Mouse (Mus musculus) hindbrain, embryonic 14.5 days (tissue): ENCODE results near the gene Kcnh2. TPM values are rescaled to one million over a fixed set of nuclear protein-coding genes. Genes with fewer than 3 reads are reported as not detected.

ENCODE experiments used
- ATAC-seq: fragments of 200-750 bp; cut with Nextera tagmentation; 2 replicates; pipeline ENCODE4 v1.8.0; 2017; ENCODE audit warnings: moderate number of reproducible peaks, mild to moderate bottlenecking, moderate TSS enrichment, moderate library complexity; ENCODE audit not compliant: low FRiP score
- DNase-seq: peaks from one replicate; pipeline ENCODE4 v3.0.0-alpha.2; 2015; ENCODE audit warnings: low spot score
- H3K27ac ChIP-seq: fragments of 300-500 bp; sonication (generic); 2 replicates; pipeline ENCODE4 v1.5.1; 2014; ENCODE audit warnings: mild to moderate bottlenecking, moderate library complexity
- H3K27me3 ChIP-seq: fragments of 300-500 bp; sonication (generic); 2 replicates; pipeline ENCODE4 v1.6.1; 2014; ENCODE audit warnings: mild to moderate bottlenecking, low read length, mixed read lengths; ENCODE audit not compliant: control insufficient read depth, insufficient read depth
- H3K36me3 ChIP-seq: fragments of 300-500 bp; sonication (generic); replicated peaks from 2 replicates; pipeline ENCODE4 v1.6.1; 2014; ENCODE audit not compliant: control insufficient read depth, insufficient read depth
- H3K4me1 ChIP-seq: fragments of 300-500 bp; sonication (generic); replicated peaks from 2 replicates; pipeline ENCODE4 v1.6.1; 2014; ENCODE audit warnings: antibody characterized with exemption, low read length, mixed read lengths; ENCODE audit not compliant: control insufficient read depth, insufficient read depth
- H3K4me2 ChIP-seq: fragments of 300-500 bp; sonication (generic); replicated peaks from 2 replicates; pipeline ENCODE4 v1.6.1; 2014; ENCODE audit warnings: mild to moderate bottlenecking, moderate library complexity
- H3K4me3 ChIP-seq: fragments of 300-500 bp; sonication (generic); replicated peaks from 2 replicates; pipeline ENCODE4 v1.5.1; 2014; ENCODE audit warnings: mild to moderate bottlenecking, low read length
- H3K9ac ChIP-seq: fragments of 300-500 bp; sonication (generic); 2 replicates; pipeline ENCODE4 v1.6.1; 2014
- H3K9me3 ChIP-seq: fragments of 300-500 bp; sonication (generic); 2 replicates; pipeline ENCODE4 v1.6.1; 2016; ENCODE audit warnings: low read length; ENCODE audit not compliant: control insufficient read depth
- WGBS: fragments of 180-500 bp; shearing (Covaris S2); extraction: QIAGEN DNeasy Blood & Tissue Kit; methylation state at CpG from one replicate; pipeline ENCODE4 v1.1.7; 2014; 5-methylcytosine and 5-hydroxymethylcytosine counted together
- polyA plus RNA-seq: library from polyadenylated mRNA; unstranded; fragments of >200 nt; fragmentation: Nextera tagmentation; extraction: Ambion mirVana; gene quantifications from 2 replicates; pipeline ENCODE4 v1.2.1, GENCODE M21; 2014

Kcnh2 gene
- polyA plus RNA-seq, 1 experiment from 2014 or later = 15.1 TPM

- Histone ChIP-seq H3K4me3 (no peak overlapping the region), H3K4me2 (no peak overlapping the region), H3K27ac (no peak overlapping the region), H3K27me3 (peaks cover 27% of the 10 kb centered on the region), H3K9me3 (no peaks in the 10 kb centered on the region), H3K36me3 (no peaks in the 10 kb centered on the region), H3K9ac (no peak overlapping the region), H3K4me1 (peaks cover 9% of the 10 kb centered on the region)
- WGBS = 56% methylated on average over 6 of the region's 7 CpGs
- DNase-seq (no peak), ATAC-seq (no peak)
These were observed 37.7 kb upstream of the Kcnh2 start for GRCm38 (mm10) chr5:24389011-24389657.

GRCm38 (mm10) chr5:24388246-24388915, 37.0 kb upstream of the Kcnh2 start:
- no peak for ATAC-seq
- peaks cover 9% of the 10 kb centered on the region for H3K4me1 ChIP-seq
- no peak overlapping the region for H3K27ac ChIP-seq
- peak overlapping the region; percentile 56 for H3K9ac ChIP-seq
- 22% methylated on average over 26 of the region's 26 CpGs for WGBS
- peaks cover 27% of the 10 kb centered on the region for H3K27me3 ChIP-seq
- no peaks in the 10 kb centered on the region for H3K9me3 ChIP-seq
- H3K4me3 ChIP-seq = peak overlapping the region; percentile 41
- H3K36me3 ChIP-seq = no peaks in the 10 kb centered on the region
- peak overlapping the region; percentile 87 for H3K4me2 ChIP-seq
- no peak for DNase-seq

DNA sequence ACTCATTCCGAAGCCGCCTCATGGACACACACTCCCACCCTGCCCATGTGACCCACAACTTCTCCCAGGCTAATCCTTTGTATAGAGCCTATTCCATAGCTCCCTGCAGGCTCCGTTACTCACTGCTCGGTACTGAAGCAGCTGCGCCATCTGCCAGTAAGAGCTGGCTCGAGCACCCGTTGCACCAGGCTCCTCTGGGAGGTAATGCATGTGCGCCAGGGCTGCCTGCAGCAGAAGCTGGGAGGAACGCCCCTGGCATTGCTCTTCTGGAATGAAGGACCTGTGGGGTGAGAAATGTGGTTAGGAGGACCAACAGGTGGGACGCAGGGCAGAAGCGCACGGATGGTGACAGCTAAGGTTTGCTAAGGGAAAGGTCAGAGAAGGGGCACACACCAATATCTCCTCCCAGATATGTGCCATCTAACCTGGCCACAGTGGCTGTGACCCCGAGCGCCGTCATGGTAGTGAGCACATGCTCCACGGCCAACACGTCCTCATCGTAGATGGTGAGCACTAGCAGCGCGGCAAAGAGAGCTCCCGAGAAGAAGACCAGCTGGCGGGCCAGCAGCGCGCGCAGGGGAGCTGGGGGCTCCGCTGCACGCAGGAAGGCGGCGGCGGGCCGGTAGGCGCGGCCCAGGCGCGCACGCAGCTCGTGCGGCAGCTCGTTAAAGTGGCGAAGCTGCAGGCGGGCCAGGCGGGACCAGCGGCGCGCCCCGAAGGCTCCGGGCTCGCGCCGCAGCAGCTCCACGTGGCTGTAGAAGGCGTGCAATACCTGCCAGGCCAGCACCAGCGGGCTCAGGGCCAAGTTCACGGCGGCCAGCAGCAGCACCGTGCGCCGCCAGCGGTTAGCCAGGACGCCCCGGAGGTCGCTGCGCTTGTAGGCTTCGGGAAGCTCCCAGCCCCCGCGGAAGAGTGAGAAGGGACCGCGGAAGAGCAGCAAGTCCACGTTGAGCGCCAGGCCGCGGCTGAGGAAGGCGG, 36.1 kb upstream of the Kcnh2 start:
- Histone ChIP-seq H3K9ac (peak overlapping the region; percentile 56), H3K4me2 (peak overlapping the region; percentile 87), H3K27me3 (peaks cover 27% of the 10 kb centered on the region), H3K9me3 (no peaks in the 10 kb centered on the region), H3K4me3 (peak overlapping the region; percentile 41), H3K36me3 (no peaks in the 10 kb centered on the region), H3K4me1 (peaks cover 14% of the 10 kb centered on the region), H3K27ac (no peak overlapping the region)
- WGBS = under 1% methylated on average over 68 of the region's 73 CpGs
- DNase-seq = peak; percentile 69
- peak; percentile 49 for ATAC-seq

DNA sequence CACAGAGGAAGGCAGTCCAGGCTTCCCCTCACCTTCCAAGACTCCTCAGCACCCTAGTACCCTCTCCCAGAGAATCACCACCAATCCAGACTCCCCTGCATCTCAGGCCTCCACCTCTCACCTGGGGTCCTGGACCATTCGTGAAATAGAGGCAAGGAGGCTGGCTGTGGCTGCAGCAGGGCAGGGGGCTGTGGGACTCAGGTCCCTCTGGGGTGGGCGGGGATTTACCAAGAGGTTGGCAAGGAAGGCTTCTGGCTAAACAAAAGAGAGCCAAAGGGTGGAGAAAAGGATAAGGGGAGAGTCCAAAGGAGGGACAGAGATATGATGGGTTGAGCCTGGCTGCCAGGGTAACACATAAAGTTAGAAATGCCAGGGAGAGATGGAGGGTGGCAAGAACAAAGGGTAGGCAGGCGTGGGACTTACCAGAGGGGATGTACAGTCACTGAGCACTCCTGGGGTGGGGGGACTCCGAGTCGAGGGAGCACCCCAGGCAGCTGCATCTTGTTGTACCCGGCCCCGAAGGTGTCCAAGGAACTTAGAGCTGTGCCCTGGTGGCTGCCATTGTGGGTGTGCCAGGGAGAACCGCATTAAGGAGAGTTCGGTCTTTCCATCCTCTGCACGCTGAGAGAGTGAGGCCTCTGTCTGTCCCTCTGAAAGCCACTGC, 34.6 kb upstream of the Kcnh2 start:
- Histone ChIP-seq H3K36me3 (no peaks in the 10 kb centered on the region), H3K4me3 (no peak overlapping the region), H3K4me1 (peaks cover 14% of the 10 kb centered on the region), H3K4me2 (no peak overlapping the region), H3K27me3 (peaks cover 27% of the 10 kb centered on the region), H3K9me3 (no peaks in the 10 kb centered on the region), H3K9ac (no peak overlapping the region), H3K27ac (no peak overlapping the region)
- 83% methylated on average over 10 of the region's 10 CpGs for WGBS
- ATAC-seq (no peak), DNase-seq (no peak)

- Histone ChIP-seq H3K9me3 (no peaks in the 10 kb centered on the region), H3K27ac (no peak overlapping the region), H3K4me2 (no peak overlapping the region), H3K36me3 (no peaks in the 10 kb centered on the region), H3K9ac (no peak overlapping the region), H3K27me3 (peaks cover 27% of the 10 kb centered on the region), H3K4me1 (peaks cover 14% of the 10 kb centered on the region), H3K4me3 (no peak overlapping the region)
- WGBS = 91% methylated on average over 5 of the region's 5 CpGs
- no peak for DNase-seq
- ATAC-seq = no peak
These were observed 34.0 kb upstream of the Kcnh2 start for GRCm38 (mm10) chr5:24385374-24385773.

GRCm38 (mm10) chr5:24384407-24384806, 33.0 kb upstream of the Kcnh2 start:
- no peak overlapping the region for H3K9ac ChIP-seq
- H3K27me3 ChIP-seq = peaks cover 23% of the 10 kb centered on the region
- ATAC-seq (no peak), DNase-seq (no peak)
- H3K27ac ChIP-seq = no peak overlapping the region
- no peak overlapping the region for H3K4me3 ChIP-seq
- H3K36me3 ChIP-seq = no peaks in the 10 kb centered on the region
- WGBS = 69% methylated on average over 6 of the region's 6 CpGs
- peaks cover 14% of the 10 kb centered on the region for H3K4me1 ChIP-seq
- H3K9me3 ChIP-seq = no peaks in the 10 kb centered on the region
- H3K4me2 ChIP-seq = peak overlapping the region; percentile 67

- Histone ChIP-seq H3K4me2 (peak overlapping the region; percentile 67), H3K9me3 (no peaks in the 10 kb centered on the region), H3K27ac (peak overlapping the region; percentile 75), H3K9ac (peak overlapping the region; percentile 63), H3K4me3 (peak overlapping the region; percentile 43), H3K36me3 (no peaks in the 10 kb centered on the region), H3K4me1 (peaks cover 14% of the 10 kb centered on the region), H3K27me3 (peaks cover 16% of the 10 kb centered on the region; the same call in 1 of the 2 replicates)
- 2% methylated on average over 34 of the region's 34 CpGs for WGBS
- DNase-seq = peak; percentile 90
- peak; percentile 80 for ATAC-seq
These were observed 31.8 kb upstream of the Kcnh2 start for GRCm38 (mm10) chr5:24383026-24383859.

GRCm38 (mm10) chr5:24381988-24382387, 30.6 kb upstream of the Kcnh2 start:
- Histone ChIP-seq H3K4me1 (peaks cover 6% of the 10 kb centered on the region; the same call in 1 of the 2 replicates), H3K27ac (no peak overlapping the region), H3K4me2 (no peak overlapping the region), H3K36me3 (no peaks in the 10 kb centered on the region), H3K9me3 (no peaks in the 10 kb centered on the region), H3K4me3 (no peak overlapping the region), H3K9ac (no peak overlapping the region), H3K27me3 (peaks cover 11% of the 10 kb centered on the region; the same call in 1 of the 2 replicates)
- DNase-seq (no peak), ATAC-seq (no peak)
- WGBS = 62% methylated on average over 2 of the region's 2 CpGs
